Mouse (Mus musculus) cerebellum, adult 11-12 months (tissue): ENCODE measurements around the gene Hoxd9.

Experiments used
- DNase-seq: peaks from one replicate; pipeline ENCODE4 v3.0.0; 2022

The Hoxd9 gene

DNA sequence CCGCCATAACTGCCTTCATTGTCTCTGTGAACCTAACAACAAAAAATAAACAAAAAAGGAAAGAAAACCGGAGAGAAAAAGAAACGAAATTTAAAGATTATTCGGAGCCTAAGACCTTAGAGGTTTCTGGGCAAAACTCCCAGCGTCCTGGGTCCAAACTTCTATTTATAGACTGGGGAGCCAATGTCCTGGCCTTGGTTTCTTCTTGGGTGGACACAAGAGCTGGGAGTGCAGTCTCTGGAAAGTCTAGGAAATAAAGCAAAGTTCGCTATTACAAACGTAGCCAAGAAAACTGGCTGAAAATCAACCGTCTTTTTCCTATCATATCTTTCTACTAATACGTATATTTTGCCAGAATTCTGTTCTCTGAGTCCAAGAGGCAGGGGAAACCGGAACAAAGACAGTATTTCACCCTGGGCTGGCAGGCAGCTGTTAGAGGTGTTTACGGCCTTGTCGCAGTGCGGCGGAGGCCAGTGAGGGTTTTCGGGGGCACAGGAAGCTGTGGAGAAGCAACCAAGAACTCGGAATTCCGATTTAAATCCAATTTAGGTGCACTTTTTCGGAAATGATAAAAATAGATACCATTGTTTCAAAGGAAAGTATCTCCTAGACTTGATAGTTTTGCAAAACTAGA is 16.7 kb downstream of the Hoxd9 start:
- DNase-seq: no peak

DNA sequence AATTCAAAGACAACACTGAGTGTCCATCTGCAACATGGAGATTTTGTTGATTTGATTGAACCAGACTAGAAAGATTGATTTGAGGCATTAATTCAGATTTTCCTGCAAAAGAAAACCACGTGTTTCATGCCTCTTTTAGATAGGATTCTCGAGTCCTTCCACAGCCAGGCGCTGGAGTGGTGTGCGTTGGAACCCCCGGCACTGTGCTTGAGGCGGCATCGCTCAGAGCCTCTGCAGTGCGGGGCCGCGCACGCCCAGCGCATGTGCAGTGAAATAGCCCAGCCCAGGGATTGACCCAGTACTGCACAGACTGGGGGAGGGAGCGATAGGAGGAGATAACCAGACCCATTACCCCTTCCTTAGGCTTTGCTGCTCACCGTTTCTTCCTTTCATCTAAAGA is 17.4 kb downstream of the Hoxd9 start:
- no peak for DNase-seq

DNA sequence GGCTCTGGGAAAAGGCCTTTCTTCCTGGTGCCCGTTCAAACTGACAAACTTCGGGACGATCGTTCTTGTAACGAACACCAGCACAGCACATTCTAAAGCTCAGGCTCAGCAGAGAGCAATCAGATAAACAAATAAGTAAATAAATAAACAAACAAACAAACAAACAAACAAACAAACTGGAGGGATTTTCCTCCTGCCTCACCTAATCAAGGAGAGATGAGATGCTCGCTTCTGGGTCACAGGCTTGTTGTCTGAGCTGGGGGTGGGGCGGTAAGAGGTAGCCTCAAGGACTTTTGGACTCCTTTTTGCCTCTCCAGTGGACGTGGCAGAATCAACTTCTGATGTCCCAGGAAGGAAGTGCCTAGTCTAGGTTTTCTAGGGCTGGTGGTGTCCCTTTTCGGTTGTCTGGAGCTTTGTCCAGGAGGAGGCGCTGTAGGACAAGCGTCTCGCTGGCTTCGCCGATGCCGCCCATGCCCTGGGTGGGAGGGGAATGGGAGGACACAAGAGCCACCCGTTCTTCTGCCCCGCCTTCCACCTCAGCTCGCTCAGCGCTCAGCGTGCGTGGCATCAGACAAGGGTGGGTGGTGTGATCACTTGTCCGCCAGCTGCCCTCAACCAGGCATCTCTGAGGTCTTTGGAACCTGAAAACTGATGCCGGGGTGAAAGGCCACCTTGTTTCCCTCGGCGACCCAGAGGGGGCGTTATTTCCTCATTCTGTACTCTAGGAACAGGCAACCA is 18.1 kb downstream of the Hoxd9 start:
- peak; percentile 22 for DNase-seq

DNA sequence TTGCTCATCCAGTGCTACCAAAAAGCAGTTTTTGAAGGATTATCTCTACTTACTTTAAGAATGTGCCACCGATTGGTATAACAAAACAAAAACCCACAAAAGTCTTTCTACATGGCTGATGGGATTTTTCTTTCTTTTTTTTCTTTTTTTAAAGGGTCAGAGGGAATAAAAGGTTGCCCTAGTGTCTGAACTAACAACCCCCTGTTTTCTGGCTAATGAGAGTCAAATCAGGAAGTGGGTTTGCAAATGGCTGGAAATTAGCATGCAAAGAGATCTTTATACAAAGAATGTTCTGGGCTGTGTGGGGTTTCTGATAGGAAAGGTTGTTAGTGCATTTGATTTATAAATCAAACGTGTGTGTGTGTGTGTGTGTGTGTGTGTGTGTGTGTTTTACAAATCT is 22.9 kb downstream of the Hoxd9 start:
- DNase-seq: no peak

DNA sequence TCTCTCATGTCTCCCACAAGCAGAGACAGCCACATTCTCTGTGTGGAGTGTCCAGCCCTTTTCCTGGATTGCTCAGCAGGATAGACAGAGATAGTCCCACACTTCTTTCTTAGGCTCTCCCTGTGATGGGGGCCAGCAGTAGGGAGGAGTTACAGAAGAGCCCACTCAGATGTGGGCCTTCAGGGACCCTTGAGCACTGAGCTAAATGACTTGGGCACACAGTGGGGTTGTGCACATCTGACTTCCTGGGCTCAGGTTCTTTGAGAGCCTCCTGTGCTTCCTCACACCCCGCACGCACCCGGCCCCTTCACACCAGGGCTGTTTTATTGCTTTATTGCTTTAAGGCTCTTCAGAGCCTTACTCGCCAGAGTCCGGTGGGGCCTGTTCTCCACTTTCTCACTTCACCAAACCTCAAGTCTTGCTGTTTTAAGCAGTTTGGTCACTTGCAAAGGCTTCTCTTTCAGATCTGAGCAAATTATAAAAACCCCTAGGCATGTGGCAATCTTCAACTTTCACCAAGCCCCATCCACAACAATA is 23.5 kb downstream of the Hoxd9 start:
- DNase-seq: no peak

DNA sequence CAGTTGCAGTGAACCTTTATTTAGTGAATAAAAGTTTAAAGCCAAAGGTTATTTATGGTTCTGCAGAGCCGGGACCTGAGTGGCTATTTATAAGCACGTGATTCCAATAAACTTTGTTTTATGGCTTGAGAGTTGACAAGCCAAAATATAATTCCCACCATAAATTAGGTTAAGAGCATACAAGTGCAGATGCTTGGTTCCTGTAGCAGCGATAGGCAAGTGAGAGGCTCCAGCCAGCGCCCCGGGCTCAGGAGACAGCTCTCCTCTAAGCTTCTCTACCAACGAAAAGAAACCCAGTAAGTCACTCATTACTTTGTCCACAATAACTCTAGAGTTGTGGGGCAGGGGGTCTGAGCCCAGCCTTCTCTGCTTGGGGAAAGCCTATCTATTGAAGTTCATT is 24.4 kb downstream of the Hoxd9 start:
- no peak for DNase-seq

DNA sequence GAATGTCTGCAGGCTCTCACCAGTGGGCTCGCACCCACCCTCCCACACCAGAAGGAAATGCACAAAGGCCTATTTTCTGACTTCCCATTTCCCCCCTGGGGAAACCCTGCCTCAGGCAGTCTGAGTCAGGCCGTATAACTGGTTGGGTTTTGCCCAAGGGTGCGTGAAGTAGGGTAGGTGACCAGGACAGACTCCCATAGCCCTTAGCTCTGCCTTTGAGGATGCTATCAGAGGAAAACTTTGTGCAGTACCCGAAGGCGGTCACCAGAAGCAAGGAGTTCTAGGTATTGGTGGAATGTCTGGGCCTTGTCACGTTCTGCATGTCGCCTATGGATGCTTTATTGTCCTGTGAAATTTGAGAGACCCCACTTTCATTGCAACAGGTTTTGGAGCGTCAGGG is 25.4 kb downstream of the Hoxd9 start:
- no peak for DNase-seq

DNA sequence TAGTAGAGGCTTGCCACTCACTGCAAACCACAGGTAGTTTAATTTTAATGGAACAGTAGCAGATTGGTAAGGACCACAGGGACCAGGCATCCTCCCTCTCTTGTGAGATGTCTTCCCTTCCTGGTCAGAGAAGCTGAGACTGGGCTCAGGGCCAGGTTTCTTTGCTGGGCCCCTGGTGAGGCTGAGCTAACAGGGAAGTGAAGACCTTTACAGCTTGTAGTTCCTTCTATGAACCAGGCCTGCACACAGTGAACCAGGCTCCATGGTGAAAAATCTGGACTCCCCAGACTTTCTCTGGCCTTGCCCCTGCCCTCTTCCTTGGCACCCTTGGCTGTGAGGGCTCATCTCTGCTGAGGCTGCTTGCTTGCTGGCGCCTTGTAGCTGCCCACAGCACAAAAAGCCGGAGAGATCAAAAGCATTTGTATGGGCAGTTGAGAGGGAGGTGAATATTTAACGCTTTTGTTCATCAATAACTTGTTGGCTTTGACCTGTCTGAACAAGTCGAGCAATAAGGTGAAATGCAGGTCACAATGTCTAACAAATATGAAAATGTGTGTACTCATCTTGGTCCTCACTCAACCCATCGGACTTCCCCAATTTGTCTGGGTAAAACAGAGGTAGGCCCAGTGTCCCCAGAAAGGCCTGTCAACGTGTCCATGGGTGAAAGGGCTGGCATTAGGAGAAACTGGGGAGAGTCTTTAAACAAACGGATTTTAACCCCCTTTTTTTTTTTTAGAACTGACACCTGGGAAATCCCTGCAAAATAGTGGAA is 26.9 kb downstream of the Hoxd9 start:
- no peak for DNase-seq

DNA sequence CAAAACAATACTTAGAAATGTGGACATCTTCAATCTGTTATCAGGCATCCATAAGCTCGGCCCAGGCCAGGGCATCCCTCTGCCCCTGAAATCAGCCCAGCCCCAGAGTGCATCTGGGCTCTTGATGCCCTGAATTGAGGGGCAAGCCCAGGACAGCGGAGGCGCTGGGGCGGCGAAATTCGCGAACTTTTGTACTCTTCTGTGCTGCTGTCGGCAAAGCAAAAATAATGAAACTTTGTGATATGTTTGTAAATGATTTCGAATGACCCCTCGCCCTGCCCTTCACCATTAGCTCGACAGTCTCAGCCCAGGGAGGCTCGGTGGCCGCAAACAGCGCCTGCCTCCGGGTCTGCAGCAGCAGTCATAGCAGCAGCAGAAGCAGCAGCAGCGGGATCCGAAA is 27.6 kb downstream of the Hoxd9 start:
- no peak for DNase-seq

DNA sequence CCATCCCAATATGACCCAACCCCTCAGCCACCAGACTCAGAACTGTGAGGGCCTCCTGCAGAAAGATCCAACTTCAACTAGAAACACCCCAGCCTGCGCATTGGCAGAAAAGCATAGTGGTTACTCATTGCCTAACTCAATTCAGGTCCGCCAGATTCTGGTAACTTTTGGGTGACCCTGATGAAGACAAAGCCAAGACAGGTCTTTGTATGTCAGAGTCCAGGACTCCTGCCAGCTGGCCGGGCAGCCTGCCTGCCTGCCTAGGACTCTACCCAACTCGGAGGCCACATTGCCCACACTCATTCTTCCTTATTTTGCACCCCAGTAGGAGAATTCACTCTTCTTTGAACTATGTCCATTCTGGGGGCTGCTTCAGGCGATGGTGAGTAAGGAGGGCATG is 29.0 kb downstream of the Hoxd9 start, which contains the start of gene Gm28230:
Gene Gm28230, plus strand, starts transcription at position 178 of the 400 bp plus-strand sequence.
- DNase-seq: no peak

DNA sequence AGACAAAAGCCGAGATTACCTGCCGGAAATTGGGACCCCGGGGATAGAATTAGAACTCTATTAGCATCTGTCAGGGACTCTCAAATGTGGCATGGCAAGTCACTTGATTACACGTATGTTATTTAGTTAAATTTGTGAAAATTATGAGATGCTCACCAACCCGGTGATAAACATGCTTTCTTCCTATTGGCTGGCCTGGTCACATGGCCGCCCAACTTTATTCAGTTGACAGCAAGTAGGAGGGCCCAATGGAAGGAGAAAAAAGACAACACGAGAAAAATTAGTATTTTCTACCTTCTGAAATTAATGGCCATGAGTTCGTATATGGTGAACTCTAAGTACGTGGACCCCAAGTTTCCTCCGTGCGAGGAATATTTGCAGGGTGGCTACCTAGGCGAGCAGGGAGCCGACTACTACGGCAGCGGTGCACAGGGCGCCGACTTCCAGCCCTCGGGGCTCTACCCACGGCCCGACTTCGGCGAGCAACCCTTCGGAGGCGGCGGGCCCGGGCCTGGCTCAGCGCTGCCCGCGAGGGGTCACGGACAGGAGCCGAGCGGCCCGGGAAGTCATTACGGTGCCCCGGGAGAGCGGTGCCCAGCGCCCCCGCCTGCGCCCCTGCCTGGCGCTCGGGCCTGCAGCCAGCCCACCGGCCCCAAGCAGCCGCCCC is 29.6 kb downstream of the Hoxd9 start:
- DNase-seq: no peak

DNA sequence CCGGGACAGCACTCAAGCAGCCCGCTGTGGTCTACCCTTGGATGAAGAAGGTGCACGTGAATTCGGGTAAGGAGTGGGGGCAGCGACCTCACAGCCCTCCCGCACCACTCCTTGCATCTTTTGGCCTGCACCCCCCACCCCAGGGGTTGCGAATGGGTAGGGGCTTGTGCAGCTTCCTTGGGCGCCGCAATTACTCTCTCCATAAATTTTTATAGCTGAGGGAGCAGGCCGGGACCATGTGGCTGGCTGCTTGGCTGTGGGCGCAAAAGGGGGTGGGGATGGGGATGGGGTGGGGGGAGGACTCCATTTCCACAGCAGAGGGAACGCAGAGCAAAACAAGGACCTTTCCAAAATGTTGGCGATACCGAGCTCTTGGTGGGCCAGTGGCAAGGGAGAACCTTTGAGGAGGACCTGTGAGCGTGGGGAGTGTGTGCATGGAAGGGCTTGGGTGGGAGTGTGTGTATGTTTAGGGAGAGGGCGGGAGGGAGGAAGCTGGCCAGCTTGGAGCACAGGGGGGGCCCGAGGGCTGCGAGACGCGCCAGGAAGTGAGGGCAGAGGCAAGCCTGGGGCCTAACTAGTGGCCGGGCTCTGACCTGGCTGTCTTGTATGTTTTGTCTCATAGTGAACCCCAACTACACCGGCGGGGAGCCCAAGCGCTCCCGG is 30.2 kb downstream of the Hoxd9 start:
- DNase-seq: no peak

DNA sequence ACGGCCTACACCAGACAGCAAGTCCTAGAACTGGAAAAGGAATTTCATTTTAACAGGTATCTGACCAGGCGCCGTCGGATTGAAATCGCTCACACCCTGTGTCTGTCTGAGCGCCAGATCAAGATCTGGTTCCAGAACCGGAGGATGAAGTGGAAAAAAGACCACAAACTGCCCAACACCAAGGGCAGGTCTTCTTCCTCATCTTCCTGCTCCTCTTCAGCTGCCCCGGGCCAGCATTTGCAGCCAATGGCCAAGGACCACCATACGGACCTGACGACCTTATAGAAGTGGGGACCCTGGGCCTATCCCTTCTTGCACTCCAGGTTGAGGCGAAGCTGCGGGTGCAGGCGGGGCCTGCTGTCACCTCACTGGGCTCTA is 30.8 kb downstream of the Hoxd9 start:
- DNase-seq: no peak

DNA sequence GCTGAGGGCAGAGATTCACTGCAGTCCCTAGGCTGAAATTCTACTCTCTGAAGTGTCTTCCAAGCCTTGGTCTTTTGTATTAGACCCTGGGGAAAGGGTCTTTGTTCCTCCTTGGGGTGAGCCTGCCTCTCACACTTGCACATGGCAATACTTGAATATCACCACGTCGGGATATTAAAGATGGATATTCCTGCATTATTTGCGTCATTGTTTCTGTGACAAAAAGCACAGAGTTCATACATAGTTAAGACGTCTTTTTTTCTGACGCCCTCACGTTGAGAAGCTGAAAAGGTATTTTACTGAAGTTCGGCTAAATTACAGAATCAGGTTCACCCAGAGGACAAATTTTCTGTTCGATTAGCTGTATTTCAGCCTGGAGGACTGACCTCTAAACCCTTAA is 32.8 kb downstream of the Hoxd9 start:
- no peak for DNase-seq

DNA sequence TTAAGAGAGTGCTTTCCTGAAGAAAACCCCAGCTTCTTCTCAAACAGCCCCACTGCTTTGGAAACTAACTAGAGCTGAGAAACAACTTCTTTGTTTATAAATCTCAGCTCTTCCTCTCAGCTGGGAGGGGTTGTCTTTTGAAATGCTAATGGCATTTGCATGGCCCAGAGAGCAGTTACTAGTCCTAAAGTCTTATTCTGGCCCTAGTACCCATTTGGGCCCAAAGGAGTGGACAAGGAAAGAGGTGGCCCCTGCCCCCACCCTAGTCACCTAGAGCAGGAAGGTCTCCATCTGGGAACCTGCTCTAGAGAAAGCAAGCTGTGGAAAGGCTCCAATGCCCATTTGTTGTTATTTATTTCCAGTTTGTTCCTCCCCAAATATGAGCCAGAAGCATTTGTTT is 33.5 kb downstream of the Hoxd9 start:
- no peak for DNase-seq

DNA sequence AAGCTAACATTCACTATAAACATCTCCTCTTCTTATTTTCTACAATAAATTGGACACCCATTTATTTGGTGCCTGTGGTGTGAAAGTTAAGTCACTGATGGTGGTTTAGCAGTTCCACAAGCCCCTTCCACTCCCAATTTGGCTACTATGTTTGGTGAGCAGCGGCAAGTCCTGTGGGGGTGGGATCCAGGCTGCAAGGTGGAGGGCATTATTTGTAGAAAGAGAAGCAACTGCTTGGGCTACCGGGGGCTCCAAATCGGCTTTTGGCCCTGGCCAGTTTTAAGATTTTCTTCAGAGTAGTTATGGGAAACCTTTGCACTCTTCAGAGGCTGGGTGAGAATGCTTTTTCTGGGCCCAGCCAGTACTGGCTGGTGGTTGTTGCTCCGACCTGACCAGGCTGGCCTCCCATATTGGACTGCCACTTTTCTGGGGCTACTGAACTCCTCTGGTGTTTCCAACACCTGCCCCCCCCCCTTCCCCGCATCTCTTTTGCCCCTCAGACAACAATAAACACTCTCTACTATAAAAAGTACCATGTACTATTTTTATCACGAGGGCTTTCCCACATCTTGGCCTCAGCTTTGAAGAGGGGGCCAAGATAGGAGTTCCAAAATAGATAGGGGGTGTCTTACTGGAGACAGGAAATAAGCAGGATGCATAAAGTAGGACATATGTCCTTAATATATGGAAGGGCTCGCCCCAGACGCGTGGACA is 34.4 kb downstream of the Hoxd9 start:
- no peak for DNase-seq

DNA sequence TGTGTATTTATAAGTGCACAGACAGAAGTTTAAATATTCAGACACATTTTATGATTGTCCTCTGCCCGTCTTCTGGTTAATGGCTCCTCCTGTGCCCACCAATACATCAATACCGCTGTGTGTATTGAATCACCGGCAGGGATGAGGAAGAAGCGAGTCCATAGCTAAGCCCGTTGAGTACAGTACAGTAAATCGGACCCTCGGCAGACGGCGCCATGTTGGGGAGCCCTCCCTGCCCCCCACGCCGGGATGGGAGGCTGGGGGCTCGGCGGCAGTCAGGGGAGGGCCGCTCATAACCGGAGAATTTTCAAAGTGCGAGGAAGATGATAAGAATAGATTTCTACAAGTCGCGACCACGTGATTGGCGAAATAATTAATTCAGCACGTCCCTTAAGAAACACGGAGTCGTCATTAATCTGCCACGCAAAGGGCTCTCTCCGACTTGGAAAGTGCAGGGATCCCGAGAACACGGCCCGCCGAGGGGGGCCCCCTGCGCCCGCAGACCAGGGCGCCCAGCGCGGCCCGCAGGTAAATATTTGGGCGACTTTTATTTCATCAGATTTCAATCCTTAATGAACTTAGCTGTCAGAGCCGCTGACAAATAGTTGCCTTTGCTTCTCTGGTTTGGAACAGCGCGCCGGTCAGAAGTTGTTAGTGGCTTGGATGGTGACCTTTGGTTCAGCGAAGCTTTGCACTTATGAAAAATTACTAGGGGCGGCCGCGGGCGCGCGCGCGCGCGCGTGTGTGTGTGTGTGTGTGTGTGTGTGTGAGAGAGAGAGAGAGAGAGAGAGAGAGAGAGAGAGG is 35.2 kb downstream of the Hoxd9 start:
- no peak for DNase-seq

DNA sequence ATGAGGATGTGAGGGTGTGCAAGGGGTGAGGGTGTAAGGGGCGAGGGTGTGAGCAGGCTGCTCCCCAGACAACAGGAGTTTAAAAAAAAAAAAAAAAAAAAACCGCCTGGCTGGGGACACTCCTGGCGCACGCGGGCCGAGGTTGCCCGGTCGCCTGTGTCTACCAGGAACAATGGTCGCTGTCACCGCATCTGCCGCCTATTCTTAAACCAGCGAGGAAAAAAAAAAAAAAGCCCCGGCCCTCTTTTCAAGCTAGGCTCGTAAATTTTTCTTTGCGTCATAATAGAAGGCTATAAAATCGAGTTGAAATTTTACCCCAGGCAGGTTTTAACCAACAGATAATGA is 35.8 kb downstream of the Hoxd9 start:
- DNase-seq: no peak

DNA sequence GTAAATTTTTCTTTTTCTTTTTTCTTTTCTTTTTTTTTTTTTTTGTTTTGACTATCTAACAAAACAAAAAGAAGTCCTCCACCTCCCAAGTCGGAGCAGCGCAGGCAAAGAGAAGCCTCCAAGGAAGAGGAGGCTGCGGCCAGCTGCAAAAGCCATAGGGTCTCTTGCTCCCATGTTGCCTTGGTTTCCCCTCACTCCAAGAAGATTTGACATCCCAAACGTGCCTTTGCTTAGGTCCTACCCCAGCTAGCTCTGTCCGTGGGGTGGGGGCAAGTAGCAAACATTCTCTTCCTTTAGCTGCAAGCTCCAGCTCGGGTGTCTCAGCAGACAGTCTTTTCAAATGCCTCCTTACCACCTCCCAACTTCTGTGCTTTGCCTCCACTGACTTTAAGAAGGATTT is 36.2 kb downstream of the Hoxd9 start:
- no peak for DNase-seq

DNA sequence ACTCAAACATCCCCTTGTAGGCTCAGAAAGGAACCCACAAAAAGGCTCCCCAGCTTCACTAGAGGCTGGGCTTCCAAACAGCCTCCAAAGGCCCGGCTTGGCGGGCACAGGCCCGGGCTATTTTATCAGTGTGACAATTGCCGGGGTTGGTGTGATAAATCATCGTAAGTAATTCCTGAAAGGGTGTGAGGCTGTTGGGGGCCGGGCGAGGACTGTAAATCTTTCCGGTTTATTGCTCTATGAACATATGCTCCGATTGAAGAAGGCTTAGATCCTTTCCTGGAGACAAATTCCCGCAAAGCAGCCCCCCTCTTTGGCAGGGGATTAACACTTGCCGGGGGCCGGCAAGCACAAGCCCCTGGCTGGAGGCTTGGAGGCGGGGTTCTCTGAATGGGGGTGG is 36.9 kb downstream of the Hoxd9 start:
- DNase-seq: no peak
